Mouse (Mus musculus) spleen, adult 12 weeks (tissue): ENCODE data around the gene Cdk9.
A peak's percentile ranks its signal among the peaks of the same experiment; 100 is the strongest.

Source experiments
- DNase-seq: peaks from one replicate; pipeline ENCODE4 v3.0.0; 2022; ENCODE audit warnings: low spot score

Gene Cdk9

DNA sequence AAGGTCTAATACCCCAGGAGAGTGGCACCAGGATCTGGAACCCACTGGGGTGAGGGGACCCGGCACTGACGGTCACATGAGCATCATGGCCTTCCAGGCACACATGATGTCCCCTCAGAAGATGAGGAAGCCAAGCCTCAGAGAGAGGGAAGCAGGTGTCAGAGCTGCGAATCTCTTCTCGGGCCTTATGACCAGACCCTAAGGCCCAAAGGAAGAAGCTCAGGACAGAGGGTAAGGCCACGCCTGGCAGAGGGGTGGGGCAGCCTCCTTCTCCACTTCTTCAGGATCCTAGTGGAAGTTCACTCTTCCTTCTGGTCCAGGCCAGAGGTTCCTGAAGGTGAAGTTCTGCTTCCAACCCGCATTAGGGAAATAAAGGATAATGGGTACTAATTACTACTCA, 19.8 kb upstream of the Cdk9 start:
- DNase-seq: no peak

GRCm38 (mm10) chr2:32731911-32732310, 19.0 kb upstream of the Cdk9 start:
- DNase-seq: no peak

GRCm38 (mm10) chr2:32730854-32731253, 18.0 kb upstream of the Cdk9 start:
- no peak for DNase-seq

DNA sequence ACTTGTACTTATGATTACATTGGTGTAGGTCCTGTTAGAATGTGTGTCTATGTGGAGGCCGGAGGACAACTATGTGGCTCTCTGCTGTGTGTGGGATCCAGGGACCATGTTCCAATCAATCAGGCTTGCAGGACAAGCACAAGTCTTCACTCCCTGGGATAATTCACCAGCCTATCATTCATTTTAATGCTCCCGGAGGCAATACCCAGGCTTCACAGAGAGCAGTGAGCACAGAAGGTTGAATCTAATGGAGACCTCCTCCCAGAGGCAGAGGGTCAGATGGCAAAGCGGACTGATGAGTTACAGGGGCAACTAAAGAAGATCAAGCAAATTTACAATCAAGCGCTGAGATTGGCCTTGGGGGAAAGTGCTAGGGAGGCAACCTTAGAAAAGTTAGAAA, 16.7 kb upstream of the Cdk9 start:
- DNase-seq: no peak

GRCm38 (mm10) chr2:32728463-32728862, 15.6 kb upstream of the Cdk9 start:
- no peak for DNase-seq

GRCm38 (mm10) chr2:32727435-32727834, 14.6 kb upstream of the Cdk9 start:
- DNase-seq: peak; percentile 40

DNA sequence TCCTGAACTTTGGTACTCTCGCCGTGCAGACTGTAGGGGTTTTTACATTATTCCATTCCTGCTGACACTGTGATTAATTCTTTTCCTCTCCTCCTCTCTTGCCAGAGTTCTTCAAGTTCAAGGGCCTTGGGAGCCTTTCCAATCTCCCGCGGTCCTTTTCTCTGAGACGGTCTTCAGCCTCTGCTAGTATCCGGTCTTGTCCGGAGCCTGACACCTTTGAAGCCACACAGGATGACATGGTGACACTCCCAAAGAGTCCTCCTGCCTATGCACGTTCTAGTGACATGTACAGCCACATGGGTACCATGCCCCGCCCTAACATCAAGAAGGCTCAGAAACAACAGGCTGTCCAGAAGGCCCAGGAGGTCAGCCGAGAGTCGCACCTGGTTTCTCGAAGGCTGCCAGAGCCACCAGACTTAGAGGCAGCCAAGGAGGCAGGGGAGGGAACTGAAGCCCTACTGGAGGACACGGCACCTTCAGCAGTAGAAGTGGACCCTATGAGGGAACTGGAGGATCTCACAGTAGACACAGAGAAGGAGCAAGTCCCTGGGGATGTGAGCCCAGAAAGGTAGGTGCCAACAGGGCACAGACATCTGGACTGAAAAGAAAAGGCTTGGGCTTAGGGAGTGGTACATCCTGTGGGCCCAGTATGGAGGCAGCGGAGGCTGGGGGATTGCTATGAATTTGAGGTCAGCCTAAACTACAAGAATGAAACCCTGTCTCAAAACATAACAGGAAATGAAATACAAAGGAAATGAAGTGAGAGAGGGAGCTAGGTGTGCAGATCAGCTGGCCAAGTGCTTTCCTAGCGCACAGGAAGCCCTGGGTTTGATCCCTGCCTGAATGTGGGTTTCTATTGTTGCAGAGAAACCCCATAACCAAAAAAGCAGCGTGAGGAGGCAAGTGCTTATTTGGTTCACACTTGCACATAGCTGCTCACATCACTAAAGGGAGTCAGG, 12.2 kb upstream of the Cdk9 start:
- no peak for DNase-seq

DNA sequence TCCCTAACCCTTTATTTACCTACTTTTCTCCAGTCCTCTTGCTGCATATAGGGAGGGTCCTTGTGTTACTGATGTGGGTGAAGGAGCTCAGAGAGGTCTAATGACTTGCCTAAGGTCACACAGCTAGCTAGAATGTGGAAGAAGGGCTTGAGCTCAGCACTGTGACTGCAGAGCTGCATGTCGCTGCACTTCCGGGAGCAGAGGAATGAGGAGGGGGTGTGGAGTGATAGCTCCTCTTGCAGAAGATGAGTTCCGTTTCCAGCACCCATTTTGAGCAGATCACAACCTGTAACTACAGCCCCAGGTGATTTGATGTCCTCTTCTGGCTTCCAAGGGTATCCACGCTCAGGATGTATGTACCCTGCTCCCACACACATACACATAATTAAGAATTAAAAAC, 11.3 kb upstream of the Cdk9 start:
- DNase-seq: no peak

DNA sequence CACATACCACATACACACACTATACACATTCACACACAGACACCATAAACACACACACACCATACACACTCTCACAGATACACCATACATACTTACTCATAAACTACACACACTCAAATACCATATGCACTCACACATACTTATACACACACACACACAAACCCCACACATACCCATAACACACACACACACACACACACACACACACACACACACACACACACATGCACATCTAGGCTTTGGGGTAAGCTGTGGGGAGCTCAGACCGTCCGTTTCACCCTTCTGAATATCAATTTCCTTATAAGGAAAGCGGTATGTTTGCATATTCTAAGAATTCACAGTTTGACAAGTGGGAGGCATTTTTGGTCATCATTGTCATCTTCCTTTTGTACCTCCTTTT, 9.7 kb upstream of the Cdk9 start:
- no peak for DNase-seq

DNA sequence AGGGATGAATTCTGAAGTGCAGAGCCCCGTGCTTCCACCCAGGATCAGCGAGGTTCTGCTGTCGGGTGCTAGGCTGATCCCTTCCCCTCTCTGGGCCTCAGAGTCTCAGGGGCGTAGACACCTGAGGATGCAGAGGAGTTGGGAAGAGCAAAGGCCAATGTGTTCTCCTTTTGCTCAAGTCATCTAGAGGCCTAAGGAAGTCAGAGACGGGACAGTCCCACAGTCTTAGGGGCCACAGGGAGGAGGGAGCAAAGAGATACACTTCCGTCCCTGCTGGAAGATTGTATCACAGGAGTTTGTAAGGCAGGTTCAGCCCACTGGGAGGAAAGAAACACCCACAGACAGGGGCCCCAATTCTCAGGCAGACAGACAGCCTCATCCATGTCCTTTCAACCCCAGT, 9.2 kb upstream of the Cdk9 start:
- no peak for DNase-seq

GRCm38 (mm10) chr2:32720681-32721229, 7.9 kb upstream of the Cdk9 start, which contains the start of gene Sh2d3c:
TSS of gene Sh2d3c (plus strand) at chr2:32721055.
- DNase-seq: no peak

DNA sequence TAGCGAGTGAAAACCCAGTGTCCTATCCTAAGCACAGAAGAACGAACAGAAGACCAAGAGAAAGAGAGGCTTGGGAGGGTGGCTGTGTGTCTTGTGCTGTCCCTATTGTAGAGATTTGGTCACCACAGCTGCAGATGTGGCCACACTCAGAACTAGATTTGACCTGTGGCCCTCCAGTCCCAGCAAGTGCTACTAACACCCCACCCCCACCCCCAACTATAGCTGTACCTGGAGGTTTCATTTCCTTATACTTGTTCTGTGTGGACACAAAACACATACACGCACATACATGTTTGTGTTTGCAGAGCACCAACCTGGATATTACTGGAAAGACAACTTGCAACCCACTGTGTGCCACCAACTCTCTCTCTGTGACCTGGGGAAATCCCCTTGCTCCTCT, 7.2 kb upstream of the Cdk9 start:
- no peak for DNase-seq

GRCm38 (mm10) chr2:32718761-32719160, 5.9 kb upstream of the Cdk9 start:
- DNase-seq: no peak

DNA sequence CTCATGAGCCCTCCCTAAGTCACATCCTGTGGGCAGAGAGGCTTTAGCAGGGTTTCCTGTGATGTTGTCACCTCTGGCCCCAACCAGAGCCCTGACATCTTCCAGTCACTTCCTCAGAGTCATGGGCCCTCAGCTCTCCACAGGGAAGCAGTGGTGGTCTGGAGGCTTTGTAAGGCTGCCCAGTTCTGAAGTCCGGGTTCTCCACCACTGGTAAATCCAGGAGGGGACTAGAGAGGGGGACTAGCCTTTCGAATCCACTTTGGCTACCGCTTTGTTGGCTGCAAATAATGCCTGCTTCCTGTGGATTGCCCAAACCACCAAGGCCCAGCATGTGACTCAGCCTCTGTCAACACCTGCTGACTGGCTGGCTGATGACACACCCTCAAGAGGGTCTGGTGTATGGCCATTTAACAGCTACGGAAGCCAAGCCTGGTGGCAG, 2.1 kb upstream of the Cdk9 start:
- DNase-seq: peak; percentile 39

DNA sequence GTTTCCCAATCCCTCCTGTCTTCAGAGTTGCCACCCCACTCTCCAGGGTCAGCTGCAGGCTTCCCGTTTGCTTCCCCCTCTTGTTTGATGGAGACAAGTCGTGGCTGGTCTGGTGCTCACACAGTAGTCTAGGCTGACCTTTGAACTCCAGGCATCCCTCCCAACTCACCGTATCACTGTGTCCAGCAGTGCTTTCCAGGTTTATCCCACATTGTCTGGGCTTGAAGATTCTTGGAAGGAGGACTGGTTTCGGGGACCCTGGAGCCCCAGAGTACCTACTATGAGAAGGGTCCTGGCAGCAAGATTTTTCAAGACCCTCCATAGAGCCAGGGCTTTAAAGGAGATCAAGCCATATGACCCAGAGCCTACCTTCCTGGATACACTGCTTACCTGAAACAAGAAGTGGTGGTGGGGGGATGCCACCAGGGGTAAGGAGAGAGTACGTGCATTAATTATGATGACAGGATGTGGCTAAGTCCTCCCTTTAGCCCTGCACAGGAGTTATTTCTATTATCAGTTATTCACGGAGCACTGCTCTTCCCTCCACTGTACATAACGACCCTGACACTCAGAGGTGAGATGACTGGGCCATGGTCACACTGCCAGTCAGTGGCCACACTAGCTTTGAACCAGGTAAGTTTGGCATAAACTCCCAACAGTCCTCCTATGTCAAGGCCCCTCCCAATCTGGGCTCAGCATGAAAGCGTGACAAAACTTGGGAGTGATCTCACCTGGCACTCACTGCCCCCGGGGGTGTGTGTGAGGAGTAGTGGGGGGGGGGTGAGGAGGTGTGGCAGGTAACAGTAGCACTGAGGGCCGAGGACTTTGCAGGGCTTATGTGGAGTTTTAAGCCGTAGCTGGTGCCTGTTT, 1.5 kb upstream of the Cdk9 start:
- DNase-seq: no peak

DNA sequence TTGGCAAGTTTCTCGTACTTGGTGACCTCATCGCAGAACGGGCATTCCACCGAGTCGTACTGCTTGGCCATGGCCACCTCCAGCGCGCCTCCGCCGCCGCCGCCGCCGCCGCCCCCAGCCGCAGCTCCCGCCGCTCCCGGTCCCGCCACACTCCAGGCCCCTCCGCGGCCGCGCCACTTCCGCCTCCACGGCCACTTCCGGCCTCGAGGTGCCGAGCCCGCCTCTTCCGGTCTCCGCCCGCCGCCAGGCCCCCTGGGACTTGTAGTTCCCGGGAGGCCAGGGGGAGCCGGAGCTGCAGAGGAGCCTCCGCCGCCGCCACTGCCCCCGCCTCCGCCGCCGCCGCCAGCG, 316 bp downstream of the Cdk9 start:
- DNase-seq: peak; percentile 97

GRCm38 (mm10) chr2:32712108-32712551, 746 bp downstream of the Cdk9 start:
- peak; percentile 46 for DNase-seq

DNA sequence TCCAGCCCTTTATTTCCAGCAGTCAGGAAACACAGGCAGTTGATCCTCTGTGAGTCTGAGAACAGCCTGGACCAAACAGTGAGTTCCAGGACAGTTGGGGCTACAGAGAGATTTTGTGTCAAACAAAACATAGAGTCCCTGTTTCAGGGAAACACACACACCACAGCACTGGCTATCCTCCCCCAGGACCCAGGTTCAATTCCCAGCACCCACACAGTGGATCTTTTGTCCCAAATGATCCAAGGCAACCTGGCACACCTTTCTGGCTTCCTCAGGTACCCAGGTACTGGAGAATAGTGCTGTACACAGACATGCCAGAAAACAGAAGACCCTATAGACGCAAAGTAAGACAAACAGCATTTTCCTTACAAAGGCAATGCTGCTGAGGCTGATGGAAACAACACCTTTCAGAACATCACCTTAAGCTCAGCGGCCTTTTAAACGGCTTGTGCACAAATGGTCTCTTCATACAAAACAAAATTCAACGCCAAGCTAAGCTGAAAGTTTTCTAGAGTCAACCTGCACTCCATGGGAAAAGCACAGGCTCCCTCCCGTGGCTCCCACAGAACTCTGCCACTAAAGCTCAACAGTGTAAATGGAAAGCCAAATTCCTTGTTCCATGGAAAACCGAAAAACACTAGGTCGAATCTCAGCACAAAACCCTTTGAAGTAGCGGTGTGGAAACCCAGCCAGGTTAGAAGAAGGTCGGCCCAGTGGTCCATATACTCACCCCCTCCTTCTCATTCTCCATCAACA, 1.4 kb downstream of the Cdk9 start:
- no peak for DNase-seq

DNA sequence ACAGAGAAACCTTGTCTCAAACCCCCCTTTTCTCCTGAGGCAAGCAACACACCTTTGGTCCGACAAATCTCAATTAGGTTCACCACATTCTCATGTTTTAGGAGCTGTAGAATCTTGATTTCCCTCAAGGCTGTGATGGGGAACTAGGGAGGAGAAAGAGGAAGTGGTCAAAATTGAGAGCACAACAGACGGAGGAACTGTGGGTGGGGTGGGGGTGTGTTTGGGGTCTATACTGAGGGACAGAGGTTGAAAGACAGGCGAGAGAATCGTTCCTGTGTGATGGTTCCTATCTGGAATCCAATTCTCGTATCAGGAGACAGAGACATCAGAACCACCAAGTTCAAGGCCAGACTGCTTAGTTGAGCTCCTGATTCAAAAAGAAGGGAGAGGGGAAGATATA, 2.5 kb downstream of the Cdk9 start:
- DNase-seq: no peak

DNA sequence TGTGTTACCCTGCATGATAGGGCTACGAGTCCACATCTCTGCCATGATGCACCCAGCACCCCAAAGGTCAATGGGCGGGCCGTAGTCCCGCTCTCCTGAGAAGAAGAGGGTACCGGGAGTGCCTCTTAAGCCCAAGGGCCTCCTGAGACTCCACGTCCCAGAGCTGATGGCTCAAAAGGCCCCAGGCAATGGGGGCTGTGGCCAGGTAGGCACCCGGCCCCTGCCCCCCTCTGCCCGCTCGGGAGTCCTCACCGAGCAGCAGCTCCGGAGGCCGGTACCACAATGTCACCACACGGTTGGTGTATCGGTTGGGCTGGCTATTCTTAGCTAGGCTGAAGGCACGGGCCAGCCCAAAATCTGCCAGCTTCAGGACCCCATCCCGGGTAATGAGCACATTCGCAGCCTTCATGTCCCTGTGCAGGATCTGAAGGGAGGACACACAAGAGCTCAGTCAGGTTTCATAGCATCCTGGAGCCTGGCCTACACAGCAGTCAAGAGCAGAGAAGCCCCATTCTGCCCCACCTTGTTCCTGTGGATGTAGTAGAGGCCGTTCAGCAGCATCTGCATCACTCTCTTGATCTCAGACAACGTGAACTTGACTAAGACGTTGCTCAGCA, 3.2 kb downstream of the Cdk9 start:
- DNase-seq: no peak

- DNase-seq: peak; percentile 50
Measured at GRCm38 (mm10) chr2:32708643-32709042, 4.2 kb downstream of the Cdk9 start.
